Mouse (Mus musculus) embryonic facial prominence, embryonic 11.5 days (tissue): ENCODE data around the gene Brd3. TPM values are rescaled to one million over a fixed set of nuclear protein-coding genes. Genes with fewer than 3 reads are reported as not detected.
A peak's percentile ranks its signal among the peaks of the same experiment; 100 is the strongest.

Source experiments
- ATAC-seq: fragments of 200-750 bp; cut with Nextera tagmentation; replicated peaks from 2 replicates; pipeline ENCODE4 v1.8.0; 2017; ENCODE audit warnings: low read depth; ENCODE audit not compliant: insufficient number of reproducible peaks, low FRiP score, low TSS enrichment
- DNase-seq: peaks from one replicate; pipeline ENCODE4 v3.0.0-alpha.2; 2015; ENCODE audit warnings: low spot score
- H3K27ac ChIP-seq: fragments of 300-500 bp; sonication (generic); replicated peaks from 2 replicates; pipeline ENCODE4 v1.5.1; 2014; ENCODE audit warnings: mild to moderate bottlenecking, low read depth, low read length, control low read depth
- H3K27me3 ChIP-seq: fragments of 300-500 bp; sonication (generic); 2 replicates; pipeline ENCODE4 v1.6.1; 2014; ENCODE audit warnings: mild to moderate bottlenecking, low read length, moderate library complexity, mixed read lengths; ENCODE audit not compliant: control insufficient read depth, insufficient read depth
- H3K36me3 ChIP-seq: fragments of 300-500 bp; sonication (generic); replicated peaks from 2 replicates; pipeline ENCODE4 v1.6.1; 2014; ENCODE audit warnings: low read depth, mild to moderate bottlenecking, low read length, moderate library complexity, mixed read lengths; ENCODE audit not compliant: control insufficient read depth, insufficient read depth
- H3K4me1 ChIP-seq: fragments of 300-500 bp; sonication (generic); 2 replicates; pipeline ENCODE4 v1.6.1; 2014; ENCODE audit warnings: low read length, mixed read lengths; ENCODE audit not compliant: control insufficient read depth, insufficient read depth
- H3K4me2 ChIP-seq: fragments of 300-500 bp; sonication (generic); 2 replicates; pipeline ENCODE4 v1.6.1; 2014; ENCODE audit warnings: low read depth, mild to moderate bottlenecking, control low read depth, low read length, moderate library complexity
- H3K4me3 ChIP-seq: fragments of 300-500 bp; sonication (generic); 2 replicates; pipeline ENCODE4 v1.5.1; 2014; ENCODE audit warnings: low read depth, low read length, control low read depth
- H3K9ac ChIP-seq: fragments of 300-500 bp; sonication (generic); replicated peaks from 2 replicates; pipeline ENCODE4 v1.6.1; 2014; ENCODE audit warnings: mild to moderate bottlenecking, control low read depth, low read length
- H3K9me3 ChIP-seq: fragments of 300-500 bp; sonication (generic); replicated peaks from 2 replicates; pipeline ENCODE4 v1.6.1; 2016; ENCODE audit warnings: mild to moderate bottlenecking, low read length, inconsistent platforms, mixed read lengths; ENCODE audit not compliant: control insufficient read depth
- WGBS: fragments of 180-500 bp; shearing (Covaris S2); extraction: QIAGEN DNeasy Blood & Tissue Kit; methylation state at CpG from one replicate; pipeline ENCODE4 v1.1.7; 2014; 5-methylcytosine and 5-hydroxymethylcytosine counted together
- polyA plus RNA-seq: library from polyadenylated mRNA; unstranded; fragments of >200 nt; fragmentation: Nextera tagmentation; extraction: Ambion mirVana; gene quantifications from 2 replicates; pipeline ENCODE4 v1.2.1, GENCODE M21; 2014

The Brd3 gene
- polyA plus RNA-seq, 1 experiment from 2014 or later: 207 TPM

DNA sequence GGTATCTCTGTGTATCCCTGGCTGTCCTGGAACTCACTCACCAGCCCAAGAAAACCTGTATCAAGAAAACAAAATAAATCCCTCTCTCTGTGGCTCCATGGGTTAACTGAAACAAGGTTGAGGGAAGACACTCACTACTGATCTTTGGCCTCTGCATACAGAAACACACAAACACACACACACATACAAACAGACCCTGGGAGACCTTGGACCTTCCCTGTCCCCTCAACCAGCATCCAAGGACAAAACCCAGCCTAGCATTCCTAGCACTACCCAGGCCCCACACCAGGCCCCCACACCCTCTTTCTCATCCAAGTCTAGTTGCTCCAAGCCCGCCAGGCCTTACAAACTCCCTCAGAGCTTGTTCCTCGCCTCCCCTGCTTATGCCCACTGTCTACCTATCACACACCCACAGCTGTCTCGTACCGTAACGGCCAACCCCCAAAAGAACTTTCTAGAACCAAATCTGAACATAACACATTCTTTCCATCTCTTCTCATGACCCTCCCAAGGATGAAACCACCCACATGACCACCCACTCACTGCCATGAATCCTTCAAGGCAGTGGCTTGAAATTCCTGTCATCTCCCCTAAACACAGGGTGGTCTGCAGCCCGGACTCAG lies 96.8 kb downstream of the Brd3 start:
- 89% methylated on average over 6 of the region's 6 CpGs for WGBS
- no peak for ATAC-seq
- no peak overlapping the region for H3K4me2 ChIP-seq
- peaks cover 11% of the 10 kb centered on the region for H3K4me1 ChIP-seq
- no peaks in the 10 kb centered on the region for H3K9me3 ChIP-seq
- no peaks in the 10 kb centered on the region for H3K36me3 ChIP-seq
- H3K4me3 ChIP-seq: no peak overlapping the region
- DNase-seq: no peak
- no peaks in the 10 kb centered on the region for H3K27me3 ChIP-seq
- peak overlapping the region; percentile 70; the same call in 1 of the 2 replicates for H3K27ac ChIP-seq
- H3K9ac ChIP-seq: no peak overlapping the region

DNA sequence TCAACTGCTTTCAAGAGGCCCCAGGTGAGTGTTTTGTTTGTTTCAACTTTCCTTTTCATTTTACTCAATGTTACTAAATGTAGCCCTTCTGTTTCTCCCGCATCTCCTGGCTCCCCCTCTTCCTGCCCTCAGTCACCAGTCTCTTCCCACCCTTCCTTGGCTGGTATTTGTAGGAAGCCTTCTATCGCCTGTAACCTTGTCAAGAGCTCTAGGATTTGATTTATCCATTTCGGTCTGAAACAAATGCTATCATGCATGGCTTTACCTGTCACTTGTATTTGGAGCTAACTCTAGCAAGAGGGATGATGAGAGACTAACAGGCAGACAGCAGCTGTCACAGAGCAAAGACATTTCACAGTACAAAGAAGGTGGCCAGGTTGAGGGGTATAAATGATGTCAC lies 99.3 kb downstream of the Brd3 start:
- WGBS: 66% methylated on average over 3 of the region's 3 CpGs
- H3K4me3 ChIP-seq: no peak overlapping the region
- H3K4me2 ChIP-seq: no peak overlapping the region
- H3K36me3 ChIP-seq: no peaks in the 10 kb centered on the region; the same call in 1 of the 2 replicates
- ATAC-seq (no peak), DNase-seq (no peak)
- H3K4me1 ChIP-seq: peaks cover 13% of the 10 kb centered on the region
- no peak overlapping the region for H3K9ac ChIP-seq
- H3K27ac ChIP-seq: no peak overlapping the region
- no peaks in the 10 kb centered on the region for H3K27me3 ChIP-seq
- H3K9me3 ChIP-seq: no peaks in the 10 kb centered on the region

DNA sequence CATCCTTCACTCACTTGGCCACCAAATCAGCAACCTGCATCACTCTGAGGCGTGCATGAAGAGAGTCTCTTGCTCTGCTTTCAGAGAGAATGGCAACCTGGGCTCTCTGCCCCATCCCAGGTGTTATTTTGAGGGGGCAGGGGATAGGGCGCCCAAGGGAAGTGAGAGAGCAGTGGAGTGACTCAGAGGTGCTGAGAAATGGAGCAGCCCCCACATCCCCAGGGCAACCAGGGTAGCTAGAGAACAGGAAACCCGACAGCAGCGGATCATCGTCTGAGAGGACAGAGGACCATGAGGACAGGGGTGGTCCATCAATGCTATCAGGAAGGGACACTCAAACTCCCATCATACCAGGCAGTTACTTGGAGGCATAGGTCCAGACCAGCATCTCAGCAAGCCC lies 100.5 kb downstream of the Brd3 start:
- H3K9me3 ChIP-seq: no peaks in the 10 kb centered on the region

DNA sequence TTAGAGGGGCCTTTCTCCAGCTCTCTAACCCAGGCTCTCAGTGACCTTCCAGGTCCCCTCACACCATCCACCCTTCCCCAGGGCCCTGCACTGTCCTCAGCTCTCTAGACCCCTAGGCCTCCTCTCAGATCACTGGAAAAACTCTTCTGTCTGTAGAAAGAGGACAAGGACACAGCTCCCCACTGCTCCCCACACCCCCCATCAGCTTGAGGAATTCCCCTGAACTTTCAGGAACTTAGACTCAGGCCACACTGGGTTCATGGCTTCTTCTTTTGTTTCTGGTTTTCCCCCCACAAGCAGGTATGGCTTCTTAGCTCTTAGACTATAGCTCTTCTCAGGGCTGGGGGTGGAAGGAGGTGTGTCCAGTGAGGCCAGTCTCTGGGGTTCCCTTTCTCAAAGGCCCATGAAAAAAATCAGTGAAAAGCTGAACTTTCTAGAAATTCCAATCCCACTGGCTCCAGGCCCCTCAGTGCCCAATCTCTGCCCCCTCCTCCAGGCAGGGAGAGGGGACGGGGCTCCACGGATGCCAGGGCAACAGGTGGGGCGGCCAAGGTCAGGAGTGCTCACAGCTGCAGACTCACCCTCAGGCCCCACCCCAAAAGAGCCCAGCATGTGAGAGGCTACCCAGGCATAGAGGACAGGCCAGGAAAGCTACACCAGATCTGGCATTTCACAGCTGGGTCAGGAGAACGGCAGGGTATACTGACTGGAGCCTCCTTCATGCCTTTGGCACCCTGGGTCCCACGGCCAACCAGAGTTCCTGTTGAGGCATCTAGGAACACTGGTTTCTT lies 102.2 kb downstream of the Brd3 start:
- Histone ChIP-seq H3K4me1 (peaks cover 4% of the 10 kb centered on the region; the same call in 1 of the 2 replicates), H3K9ac (no peak overlapping the region), H3K4me3 (no peak overlapping the region), H3K9me3 (no peaks in the 10 kb centered on the region), H3K27me3 (no peaks in the 10 kb centered on the region), H3K27ac (no peak overlapping the region), H3K4me2 (no peak overlapping the region), H3K36me3 (no peaks in the 10 kb centered on the region; the same call in 1 of the 2 replicates)
- ATAC-seq (no peak), DNase-seq (no peak)
- WGBS: 52% methylated on average over 5 of the region's 5 CpGs

More for the DNA sequence above, 100.5 kb downstream of the Brd3 start:
- Histone ChIP-seq H3K9ac (no peak overlapping the region), H3K4me2 (no peak overlapping the region), H3K4me1 (peaks cover 6% of the 10 kb centered on the region; the same call in 1 of the 2 replicates), H3K27ac (no peak overlapping the region), H3K27me3 (no peaks in the 10 kb centered on the region), H3K4me3 (no peak overlapping the region), H3K36me3 (no peaks in the 10 kb centered on the region; the same call in 1 of the 2 replicates)
- 85% methylated on average over 5 of the region's 5 CpGs for WGBS
- DNase-seq: no peak
- no peak for ATAC-seq

DNA sequence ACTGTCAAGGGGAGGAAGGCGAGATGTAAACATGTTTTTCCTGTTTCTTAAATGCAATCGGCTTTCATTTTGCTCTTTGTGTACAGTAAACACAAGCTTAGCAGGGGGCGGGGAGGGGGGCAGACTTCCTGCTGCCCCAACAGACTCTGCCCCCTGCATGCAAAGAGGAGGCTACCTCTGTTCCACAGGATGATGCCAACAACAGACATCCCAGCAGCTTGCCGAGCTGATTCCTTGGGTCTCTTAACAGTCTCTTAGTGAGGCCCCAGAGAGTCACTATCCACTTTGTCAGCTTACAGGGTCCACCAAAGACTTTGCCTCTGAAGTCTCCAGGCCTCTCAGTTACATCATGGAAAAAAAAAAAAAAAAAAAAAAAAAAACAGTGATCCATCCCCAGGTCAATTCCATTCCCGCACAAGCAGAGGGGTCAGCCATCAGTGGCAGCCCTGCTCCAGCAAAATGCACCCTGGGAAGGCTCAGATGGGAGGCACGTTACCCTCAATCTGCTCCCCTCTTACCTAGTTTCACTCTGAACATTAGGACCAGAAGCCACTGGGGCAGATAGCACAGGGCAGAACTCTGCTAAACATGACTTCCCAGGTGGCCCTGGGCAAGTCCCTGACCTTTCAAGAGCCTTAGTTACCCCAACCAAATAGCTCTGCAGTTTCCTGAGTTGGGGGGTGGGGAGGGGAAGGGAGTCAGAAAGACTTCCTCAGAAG lies 102.9 kb downstream of the Brd3 start:
- H3K27ac ChIP-seq: no peak overlapping the region
- ATAC-seq (no peak), DNase-seq (no peak)
- H3K4me3 ChIP-seq: no peak overlapping the region
- H3K27me3 ChIP-seq: no peaks in the 10 kb centered on the region
- 45% methylated on average over 6 of the region's 6 CpGs for WGBS
- H3K4me1 ChIP-seq: peaks cover 4% of the 10 kb centered on the region; the same call in 1 of the 2 replicates
- H3K36me3 ChIP-seq: no peaks in the 10 kb centered on the region; the same call in 1 of the 2 replicates
- H3K9ac ChIP-seq: no peak overlapping the region
- no peak overlapping the region for H3K4me2 ChIP-seq
- H3K9me3 ChIP-seq: 0 out of 2 replicates have a peak, but pooled peaks cover 2% of the 10 kb centered on the region

DNA sequence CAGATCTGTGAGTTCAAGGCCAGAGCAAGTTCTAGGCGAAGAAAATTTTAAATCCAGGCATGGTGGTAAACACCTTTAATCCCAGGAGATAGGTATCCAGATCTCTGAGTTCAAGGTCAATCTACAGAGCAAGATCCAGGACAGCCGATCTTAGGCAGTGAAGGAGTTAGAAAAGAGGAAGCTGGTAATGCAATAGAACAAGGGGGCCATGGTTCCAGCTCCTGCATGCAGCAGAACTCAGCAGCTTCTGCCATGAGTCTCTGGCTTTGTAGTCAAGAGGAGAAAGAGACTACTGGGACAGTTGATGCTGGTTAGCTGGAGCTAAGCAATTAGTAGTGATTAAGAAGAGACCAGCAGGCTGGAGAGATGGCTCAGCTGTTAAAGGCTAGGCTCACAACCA lies 105.9 kb downstream of the Brd3 start:
- peaks cover 4% of the 10 kb centered on the region; the same call in 1 of the 2 replicates for H3K4me1 ChIP-seq
- H3K4me2 ChIP-seq: no peak overlapping the region
- H3K36me3 ChIP-seq: no peaks in the 10 kb centered on the region; the same call in 1 of the 2 replicates
- ATAC-seq: no peak
- H3K4me3 ChIP-seq: no peak overlapping the region
- 0 out of 2 replicates have a peak, but pooled peaks cover 2% of the 10 kb centered on the region for H3K9me3 ChIP-seq
- no peaks in the 10 kb centered on the region for H3K27me3 ChIP-seq
- no peak for DNase-seq
- WGBS: 77% methylated on average over 2 of the region's 2 CpGs
- no peak overlapping the region for H3K27ac ChIP-seq
- no peak overlapping the region for H3K9ac ChIP-seq

DNA sequence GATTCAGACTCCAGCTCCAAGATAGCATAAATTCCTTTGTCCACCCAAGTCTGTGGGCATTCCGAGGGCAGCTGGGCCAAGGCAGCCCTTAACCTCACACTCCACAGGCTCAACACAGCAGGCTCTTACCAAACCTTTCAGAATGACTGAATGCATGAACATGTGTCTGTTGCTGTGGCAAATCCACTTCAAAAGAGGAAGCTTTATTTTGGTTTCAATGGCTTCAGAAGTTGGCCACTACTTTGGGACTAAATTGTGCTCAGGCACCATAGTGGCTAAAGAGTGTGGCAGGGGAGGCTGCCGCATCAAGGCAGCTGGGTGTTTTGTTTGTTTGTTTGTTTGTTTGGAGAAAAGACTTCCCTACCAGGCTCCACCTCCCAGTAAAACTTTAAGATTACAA lies 107.4 kb downstream of the Brd3 start:
- Histone ChIP-seq H3K9ac (no peak overlapping the region), H3K27ac (no peak overlapping the region), H3K36me3 (no peaks in the 10 kb centered on the region; the same call in 1 of the 2 replicates), H3K27me3 (no peaks in the 10 kb centered on the region), H3K4me3 (no peak overlapping the region), H3K4me1 (peaks cover 3% of the 10 kb centered on the region; the same call in 1 of the 2 replicates), H3K4me2 (no peak overlapping the region), H3K9me3 (0 out of 2 replicates have a peak, but pooled peaks cover 2% of the 10 kb centered on the region)
- WGBS: 96% methylated on average over 2 of the region's 2 CpGs
- no peak for DNase-seq
- no peak for ATAC-seq
